In the genomic region with DNA sequence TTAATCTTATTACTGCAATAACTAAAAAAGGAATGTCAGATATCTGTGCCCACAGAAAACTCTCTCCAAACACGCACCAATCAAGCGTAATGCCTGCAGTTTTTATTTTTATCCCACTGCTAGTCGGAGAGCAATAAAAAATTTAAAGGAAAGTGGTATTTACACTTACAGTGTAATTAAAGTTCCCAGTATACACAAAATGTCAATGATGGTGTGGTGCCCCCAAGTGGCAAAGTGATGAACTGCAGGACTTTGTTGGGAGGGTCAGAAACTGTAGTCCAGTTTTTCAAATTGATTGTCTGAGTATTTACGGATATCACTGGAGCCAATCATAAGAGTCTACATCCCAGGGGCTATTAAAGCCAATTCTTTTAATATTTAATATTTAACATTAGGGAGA, we compare ENCODE assay signal across 7 mouse cellular contexts. TPM values are rescaled to one million over a fixed set of nuclear protein-coding genes. Genes with fewer than 3 reads are reported as not detected.
DNase-seq lines count a peak whose midpoint lies in the region; ATAC-seq and TF ChIP-seq lines count a peak whose summit lies in the region.

No protein-coding gene starts in this region.

- H3K4me3 ChIP-seq in G1E (ENCODE audit: low read depth, low read length), result no peak overlapping the region
- no peak overlapping the region for H3K4me3 ChIP-seq in layer of hippocampus, adult 2 months

- TF ChIP-seq CTCF in G1E (IDR thresholded peaks at IDR 0.05; ENCODE audit: low read depth, low read length), result peak; percentile 37; the same call in 1 of the 2 replicates
- peak; percentile 96 for TF ChIP-seq CTCF in layer of hippocampus, adult 2 months (conservative IDR thresholded peaks at IDR 0.05)

- H3K27ac ChIP-seq in layer of hippocampus, adult 2 months, result no peak overlapping the region

- ATAC-seq in G1E (ENCODE audit: extremely low read depth, insufficient number of reproducible peaks, low FRiP score, poor library complexity, severe bottlenecking), result peak; percentile 49; the same call in 1 of the 2 replicates

- no peaks in the 10 kb centered on the region for H3K4me1 ChIP-seq in G1E (ENCODE audit: insufficient read depth, low read depth, low read length)

- H3K36me3 ChIP-seq in G1E (replicated peaks), result no peaks in the 10 kb centered on the region

- DNase-seq in CD4-positive, CD25-positive, alpha-beta regulatory T cell, adult 2 months (ENCODE audit: low read depth, low spot score), result peak; percentile 75
- peak; percentile 8 for DNase-seq in G1E (ENCODE audit: low spot score)
- DNase-seq in cerebellum, adult 8-10 months, result peak; percentile 57
- peak; percentile 51 to 82 for DNase-seq in frontal cortex, postnatal 14 days (ENCODE audit: low spot score in 2 of 2)
- peak; percentile 63 to 80 for DNase-seq in layer of hippocampus, adult 2 months (ENCODE audit: low spot score in 2 of 2)
- DNase-seq in lung, postnatal 25 days (ENCODE audit: low spot score), result peak; percentile 61
- peak; percentile 33 to 76 for DNase-seq in spleen, adult 18-20 months

- H3K9me3 ChIP-seq in G1E (replicated peaks), result no peaks in the 10 kb centered on the region

- no peaks in the 10 kb centered on the region for H3K27me3 ChIP-seq in G1E (ENCODE audit: insufficient read depth, low read length)

RNA-seq across cellular contexts. Expression of a gene that starts 5.9 kb away (rescaled TPM):
- 27.9 and 40.6 TPM in 2 replicates for total RNA-seq in G1E (2014; fragmentation: Nextera tagmentation)
- total RNA-seq in G1E (2017), result 20.1 and 23.9 TPM in 2 replicates
- 2.6 and 2.9 TPM in 2 replicates for polyA plus RNA-seq in G1E (2012)
- total RNA-seq in layer of hippocampus, adult 2 months (2021), result 10 to 100 TPM; 11.5 TPM

RNA-seq across cellular contexts. Expression of a gene that starts 6.0 kb away (rescaled TPM):
- total RNA-seq in G1E (2014; fragmentation: Nextera tagmentation) (not detected in 2 replicates), G1E (2017) (0.06 TPM in 1 of 2 replicates, not detected in the other)
- 0.02 TPM in 1 of 2 replicates, not detected in the other for polyA plus RNA-seq in G1E (2012)
- 1 to 10 TPM; 1.4 TPM for total RNA-seq in layer of hippocampus, adult 2 months (2021)

Comparison
In these comparisons a context has a peak if more than half of its experiments do, and no peak if none do; other contexts are left out.
1. DNase-seq: peak in every context shown above with its lines; median percentile 75 in CD4-positive, CD25-positive, alpha-beta regulatory T cell, adult 2 months; 72 in layer of hippocampus, adult 2 months; 66 in frontal cortex, postnatal 14 days; 61 in lung, postnatal 25 days; 57 in cerebellum, adult 8-10 months; 54 in spleen, adult 18-20 months; 8 in G1E.